ENCODE assay signal across 25 mouse cellular contexts in the genomic region with DNA sequence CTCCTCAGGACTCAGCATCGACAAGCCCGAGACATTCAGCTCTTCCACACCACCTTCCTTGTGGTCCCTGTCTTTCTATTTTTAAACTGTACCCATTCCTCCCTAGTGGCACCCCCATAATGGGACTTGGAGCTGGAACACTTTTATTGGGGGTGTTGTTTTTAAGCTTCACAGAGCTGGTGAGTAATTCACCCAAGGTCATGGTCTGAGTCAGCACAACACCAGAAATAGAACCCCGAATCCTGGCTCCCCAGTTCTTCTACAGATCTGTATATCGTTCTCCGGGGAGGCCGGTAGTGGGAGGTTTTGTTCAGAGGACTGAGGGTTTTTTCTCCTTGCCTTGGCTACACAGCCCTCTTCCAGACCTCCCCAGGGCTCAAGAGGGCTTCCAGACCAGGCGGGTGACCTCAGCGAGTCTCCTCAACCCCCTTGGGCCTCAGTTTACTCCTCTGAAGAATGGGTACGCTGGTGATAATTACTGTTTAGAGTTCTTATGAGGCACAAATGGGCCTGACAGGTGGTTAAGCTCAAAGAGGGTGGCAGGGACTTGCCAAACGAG. TPM values are rescaled to one million over a fixed set of nuclear protein-coding genes. Genes with fewer than 3 reads are reported as not detected.
DNase-seq lines count a peak whose midpoint lies in the region; ATAC-seq and TF ChIP-seq lines count a peak whose summit lies in the region.
"Had no signal": no experiment of that assay in that cellular context is flagged by ENCODE, and none has a peak within 500 bp of the region (broad histone marks: within the 10 kb centered on the region; RNA-seq: fewer than 3 reads in every experiment).

No protein-coding gene starts in this region.

- peaks cover 3% of the 10 kb centered on the region for H3K36me3 ChIP-seq in midbrain, embryonic 16.5 days (ENCODE audit: control insufficient read depth, insufficient read depth, low read length)
- H3K36me3 ChIP-seq: embryonic facial prominence, embryonic 15.5 days; forebrain, embryonic 10.5 days; limb, embryonic 12.5 days; liver, embryonic 13.5 days had no signal

- no peaks in the 10 kb centered on the region for H3K27me3 ChIP-seq in midbrain, embryonic 16.5 days (ENCODE audit: control insufficient read depth, insufficient read depth, low read depth, low read length)
- H3K27me3 ChIP-seq: embryonic facial prominence, embryonic 15.5 days had no signal

- DNase-seq in layer of hippocampus, adult 2 months (ENCODE audit: low spot score in 2 of 2) = no peak
- DNase-seq in layer of hippocampus, adult 18-20 months (ENCODE audit: low spot score in 2 of 2) = no peak
- peak; percentile 54 for DNase-seq in adrenal gland, adult 8-10 months
- peak; percentile 90 for DNase-seq in brain, adult 2 months (ENCODE audit: low read depth, low spot score)
- no peak for DNase-seq in lung, postnatal 36 days
- no peak for DNase-seq in spleen, postnatal 14 days (ENCODE audit: low spot score in 2 of 2)
- DNase-seq: cerebellum, postnatal 10 days; gastrocnemius, postnatal 36 days; heart, postnatal 14 days; liver, embryonic 13.5 days had no signal

- peak overlapping the region; percentile 13; the same call in 1 of the 2 replicates for H3K4me3 ChIP-seq in layer of hippocampus, adult 2 months
- H3K4me3 ChIP-seq in midbrain, embryonic 16.5 days (ENCODE audit: low read depth, low read length) = no peak overlapping the region
- H3K4me3 ChIP-seq: embryonic facial prominence, embryonic 15.5 days; forebrain, embryonic 10.5 days; limb, embryonic 12.5 days; liver, embryonic 13.5 days had no signal

- H3K9me3 ChIP-seq in midbrain, embryonic 16.5 days (replicated peaks; ENCODE audit: control insufficient read depth, low read length, poor library complexity, severe bottlenecking) = no peaks in the 10 kb centered on the region
- H3K9me3 ChIP-seq: embryonic facial prominence, embryonic 15.5 days; forebrain, embryonic 10.5 days; limb, embryonic 12.5 days; liver, embryonic 13.5 days had no signal

- H3K4me2 ChIP-seq in midbrain, embryonic 16.5 days (ENCODE audit: low read length) = peak overlapping the region; percentile 61; the same call in 1 of the 2 replicates
- H3K4me2 ChIP-seq: embryonic facial prominence, embryonic 15.5 days; heart, embryonic 11.5 days; limb, embryonic 12.5 days; liver, embryonic 13.5 days had no signal

- H3K27ac ChIP-seq in layer of hippocampus, adult 2 months = peak overlapping the region; percentile 62; the same call in 1 of the 2 replicates
- H3K27ac ChIP-seq in midbrain, embryonic 16.5 days (ENCODE audit: low read length) = no peak overlapping the region
- H3K27ac ChIP-seq: embryonic facial prominence, embryonic 15.5 days; limb, embryonic 12.5 days; liver, embryonic 13.5 days had no signal

- ATAC-seq in midbrain, embryonic 16.5 days = no peak
- ATAC-seq: intestine, embryonic 16.5 days had no signal

- H3K4me1 ChIP-seq in midbrain, embryonic 16.5 days (ENCODE audit: control insufficient read depth, insufficient read depth, low read length) = peaks cover 33% of the 10 kb centered on the region

- 87% methylated on average over 10 of the region's 10 CpGs for WGBS in midbrain, embryonic 16.5 days

- no peak for TF ChIP-seq CTCF in layer of hippocampus, adult 2 months (conservative IDR thresholded peaks at IDR 0.05)

- peak overlapping the region; percentile 39; the same call in 1 of the 2 replicates for H3K9ac ChIP-seq in midbrain, embryonic 16.5 days (ENCODE audit: low read depth, low read length)
- H3K9ac ChIP-seq: embryonic facial prominence, embryonic 15.5 days; limb, embryonic 12.5 days had no signal

RNA-seq across cellular contexts. Expression of gene Csdc2, which starts 2.7 kb away (rescaled TPM):
- 10 to 100 TPM; 75.2 to 81.8 TPM for total RNA-seq in layer of hippocampus, adult 2 months (2021)
- 10 to 100 TPM; 71.1 to 72.6 TPM for total RNA-seq in layer of hippocampus, adult 18-20 months (2021)
- 10 to 100 TPM in 2 of 4 experiments, 1 to 10 TPM in 2; 8.6 to 33.7 (median 19.6) TPM for total RNA-seq in adrenal gland, adult 8-10 months (2022)
- polyA plus RNA-seq in midbrain, embryonic 16.5 days (2015; fragmentation: Nextera tagmentation; extraction: Ambion mirVana) = 241 and 293 TPM in 2 replicates
- total RNA-seq: megakaryocyte, adult 5-6 weeks had no signal

RNA-seq across cellular contexts. Expression of gene Polr3h, which starts 13.2 kb away (rescaled TPM):
- 10 to 100 TPM; 44.8 to 51.4 TPM for total RNA-seq in layer of hippocampus, adult 2 months (2021)
- total RNA-seq in layer of hippocampus, adult 18-20 months (2021) = 10 to 100 TPM; 47.4 to 50.7 TPM
- total RNA-seq in adrenal gland, adult 8-10 months (2022) = 10 to 100 TPM; 27.5 to 39.2 (median 31.5) TPM
- 74.3 and 77.2 TPM in 2 replicates for polyA plus RNA-seq in midbrain, embryonic 16.5 days (2015; fragmentation: Nextera tagmentation; extraction: Ambion mirVana)

RNA-seq across cellular contexts. Expression of gene Pmm1, which starts 21.5 kb away (rescaled TPM):
- total RNA-seq in layer of hippocampus, adult 2 months (2021) = 100 to 1,000 TPM; 214 to 224 TPM
- 100 to 1,000 TPM; 216 to 221 TPM for total RNA-seq in layer of hippocampus, adult 18-20 months (2021)
- total RNA-seq in adrenal gland, adult 8-10 months (2022) = 100 to 1,000 TPM in 2 of 4 experiments, 10 to 100 TPM in 2; 71.1 to 132 (median 86.3) TPM
- 81.4 and 107 TPM in 2 replicates for polyA plus RNA-seq in midbrain, embryonic 16.5 days (2015; fragmentation: Nextera tagmentation; extraction: Ambion mirVana)

RNA-seq across cellular contexts. Expression of gene 1700029P11Rik, which starts 41.1 kb away (rescaled TPM):
- total RNA-seq in layer of hippocampus, adult 2 months (2021) = not detected
- not detected for total RNA-seq in layer of hippocampus, adult 18-20 months (2021)
- not detected for total RNA-seq in adrenal gland, adult 8-10 months (2022)
- not detected in 2 replicates for polyA plus RNA-seq in midbrain, embryonic 16.5 days (2015; fragmentation: Nextera tagmentation; extraction: Ambion mirVana)
- total RNA-seq: adrenal gland, adult 18-20 months; gastrocnemius, postnatal 36 days; heart, postnatal 14 days; left cerebral cortex, adult 18-20 months; megakaryocyte, adult 5-6 weeks had no signal
- polyA plus RNA-seq: embryonic facial prominence, embryonic 15.5 days; forebrain, embryonic 10.5 days; frontal cortex, adult 2 months; heart, embryonic 11.5 days; intestine, embryonic 16.5 days; kidney, embryonic 16.5 days; limb, embryonic 12.5 days; liver, embryonic 13.5 days; lung, embryonic 16.5 days; spleen, adult 2 months; stomach, embryonic 16.5 days; thymus, postnatal 0 days had no signal

RNA-seq across cellular contexts. Expression of gene Xrcc6, which starts 48.4 kb away (rescaled TPM):
- 10 to 100 TPM; 20.6 to 26.3 TPM for total RNA-seq in layer of hippocampus, adult 2 months (2021)
- total RNA-seq in layer of hippocampus, adult 18-20 months (2021) = 10 to 100 TPM; 26.3 to 27.1 TPM
- 10 to 100 TPM; 64.2 to 93.2 (median 75.4) TPM for total RNA-seq in adrenal gland, adult 8-10 months (2022)
- 36.5 and 37.3 TPM in 2 replicates for polyA plus RNA-seq in midbrain, embryonic 16.5 days (2015; fragmentation: Nextera tagmentation; extraction: Ambion mirVana)

Comparison
In these comparisons a context has a peak if more than half of its experiments do, and no peak if none do; other contexts are left out.
1. DNase-seq: peak in adrenal gland, adult 8-10 months (single experiment) and brain, adult 2 months (single experiment); none in layer of hippocampus, adult 2 months (0 of 2), layer of hippocampus, adult 18-20 months (0 of 2), lung, postnatal 36 days (single experiment) and spleen, postnatal 14 days (0 of 2).